8 mouse cellular contexts compared by ENCODE assay signal in genomic region chr17:46162951-46163421, GRCm38 (mm10). TPM values are rescaled to one million over a fixed set of nuclear protein-coding genes. Genes with fewer than 3 reads are reported as not detected.
DNase-seq lines count a peak whose midpoint lies in the region; ATAC-seq and TF ChIP-seq lines count a peak whose summit lies in the region.

No protein-coding gene starts in this region.

- H3K79me2 ChIP-seq in myocyte (ENCODE audit: control insufficient read depth, insufficient read depth), result peaks cover 38% of the 10 kb centered on the region

- peak; percentile 16 for ATAC-seq in granulocyte monocyte progenitor cell, adult 5-6 weeks (replicated peaks; ENCODE audit: poor library complexity, severe bottlenecking)

- H3K36me3 ChIP-seq in myocyte (ENCODE audit: control insufficient read depth, insufficient read depth), result peaks cover 41% of the 10 kb centered on the region

- no peaks in the 10 kb centered on the region for H3K27me3 ChIP-seq in myocyte (ENCODE audit: control insufficient read depth, insufficient read depth, insufficient read length)

- peak; percentile 52 for DNase-seq in spleen, adult 12 weeks (ENCODE audit: low spot score)
- no peak for DNase-seq in spleen, postnatal 14 days (ENCODE audit: low spot score in 2 of 2)
- DNase-seq in kidney, postnatal 36 days, result peak; percentile 63 to 70
- DNase-seq in frontal cortex, adult 2 months (ENCODE audit: extremely low spot score in 1 of 2, low spot score in 1 of 2), result no peak
- DNase-seq in urinary bladder, postnatal 25 days (ENCODE audit: low spot score), result no peak
- DNase-seq in testis, postnatal 10 days (ENCODE audit: low spot score), result no peak

- H3K4me3 ChIP-seq in myocyte, result peak overlapping the region; percentile 94

- H3K4me2 ChIP-seq in myocyte (ENCODE audit: low read depth), result peak overlapping the region; percentile 79

- H3ac ChIP-seq in myocyte (ENCODE audit: control insufficient read depth, insufficient read length), result no peak overlapping the region

- no peak for TF ChIP-seq POLR2A in myocyte (IDR thresholded peaks at IDR 0.05; ENCODE audit: insufficient read length, low read depth)

TF ChIP-seq in myocyte, 11 proteins besides CTCF, POLR2A, EP300 and RAD21:
- TF ChIP-seq MAX (IDR thresholded peaks at IDR 0.05; ENCODE audit: low read depth) (no peak), CEBPB (IDR thresholded peaks at IDR 0.05; ENCODE audit: insufficient read depth, poor library complexity, severe bottlenecking) (peak; percentile 95), MYOD1 (IDR thresholded peaks at IDR 0.05; ENCODE audit: control insufficient read depth in 1 of 3, insufficient read length in 2 of 3, low read depth in 2 of 3) (peak in 1 of 3 experiments; percentile 39), USF1 (IDR thresholded peaks at IDR 0.05; ENCODE audit: low read depth) (no peak), TCF12 (IDR thresholded peaks at IDR 0.05; ENCODE audit: insufficient read depth, poor library complexity, severe bottlenecking) (no peak), REST (IDR thresholded peaks at IDR 0.05; ENCODE audit: insufficient read depth, insufficient read length) (no peak), MYOG (IDR thresholded peaks at IDR 0.05; ENCODE audit: control insufficient read depth in 1 of 3, insufficient read depth in 1 of 3, insufficient read length in 2 of 3, low read depth in 2 of 3) (peak in 1 of 3 experiments; percentile 32), TCF3 (IDR thresholded peaks at IDR 0.05; ENCODE audit: insufficient read length, low read depth) (no peak)
TF ChIP-seq in myocyte: peak in this region for 3.

RNA-seq across cellular contexts. Expression of gene Gtpbp2, which starts 2.2 kb away (rescaled TPM):
- total RNA-seq in granulocyte monocyte progenitor cell, adult 5-6 weeks (2014; fragmentation: Nextera tagmentation), result 46.6 and 49.2 TPM in 2 replicates
- 28.7 and 58.6 TPM in 2 replicates for total RNA-seq in granulocyte monocyte progenitor cell, adult 5-6 weeks (2017)
- 125 TPM for polyA plus RNA-seq in myocyte (2012; fragmentation: generic; extraction: Trizol)
- 151 and 168 TPM in 2 replicates for polyA plus RNA-seq in frontal cortex, adult 2 months (2012; rRNA removed)

RNA-seq across cellular contexts. Expression of gene Mad2l1bp, which starts 9.6 kb away (rescaled TPM):
- total RNA-seq in granulocyte monocyte progenitor cell, adult 5-6 weeks (2014; fragmentation: Nextera tagmentation), result 14.8 and 18.6 TPM in 2 replicates
- total RNA-seq in granulocyte monocyte progenitor cell, adult 5-6 weeks (2017), result 2.9 and 8.1 TPM in 2 replicates
- 26.8 TPM for polyA plus RNA-seq in myocyte (2012; fragmentation: generic; extraction: Trizol)
- polyA plus RNA-seq in frontal cortex, adult 2 months (2012; rRNA removed), result 14.2 and 14.8 TPM in 2 replicates

RNA-seq across cellular contexts. Expression of gene Rsph9, which starts 19.0 kb away (rescaled TPM):
- total RNA-seq in granulocyte monocyte progenitor cell, adult 5-6 weeks (2014; fragmentation: Nextera tagmentation), result not detected in 2 replicates
- total RNA-seq in granulocyte monocyte progenitor cell, adult 5-6 weeks (2017), result not detected in 2 replicates
- polyA plus RNA-seq in myocyte (2012; fragmentation: generic; extraction: Trizol), result 3.6 TPM
- polyA plus RNA-seq in frontal cortex, adult 2 months (2012; rRNA removed), result 29.9 and 37.9 TPM in 2 replicates

RNA-seq across cellular contexts. Expression of gene Polh, which starts 39.5 kb away (rescaled TPM):
- 15.3 and 18.2 TPM in 2 replicates for total RNA-seq in granulocyte monocyte progenitor cell, adult 5-6 weeks (2014; fragmentation: Nextera tagmentation)
- 26.0 and 26.7 TPM in 2 replicates for total RNA-seq in granulocyte monocyte progenitor cell, adult 5-6 weeks (2017)
- polyA plus RNA-seq in myocyte (2012; fragmentation: generic; extraction: Trizol), result 6.0 TPM
- polyA plus RNA-seq in frontal cortex, adult 2 months (2012; rRNA removed), result 3.9 and 4.2 TPM in 2 replicates

RNA-seq across cellular contexts. Expression of gene Xpo5, which starts 39.6 kb away (rescaled TPM):
- total RNA-seq in granulocyte monocyte progenitor cell, adult 5-6 weeks (2014; fragmentation: Nextera tagmentation), result 64.5 and 70.0 TPM in 2 replicates
- total RNA-seq in granulocyte monocyte progenitor cell, adult 5-6 weeks (2017), result 58.1 and 67.1 TPM in 2 replicates
- polyA plus RNA-seq in myocyte (2012; fragmentation: generic; extraction: Trizol), result 31.9 TPM
- 39.4 and 40.6 TPM in 2 replicates for polyA plus RNA-seq in frontal cortex, adult 2 months (2012; rRNA removed)

Comparison
In these comparisons a context has a peak if more than half of its experiments do, and no peak if none do; other contexts are left out.
1. DNase-seq: peak in spleen, adult 12 weeks (single experiment) and kidney, postnatal 36 days (2 of 2); none in spleen, postnatal 14 days (0 of 2), frontal cortex, adult 2 months (0 of 2), urinary bladder, postnatal 25 days (single experiment) and testis, postnatal 10 days (single experiment).